Mouse (Mus musculus): Measurements from ENCODE around the gene Neu4. TPM values are rescaled to one million over a fixed set of nuclear protein-coding genes. Genes with fewer than 3 reads are reported as not detected.
A peak's percentile ranks its signal among the peaks of the same experiment; 100 is the strongest.
"Not testable (repeated sequence)": the region's sequence is repeated elsewhere in the genome, so short reads cannot be mapped to it uniquely, and the experiment has no call there.

The Neu4 gene
- polyA plus RNA-seq (2015; fragmentation: Nextera tagmentation; extraction: Ambion mirVana) = not detected in 2 replicates

- Histone ChIP-seq H3K9me3 (no peaks in the 10 kb centered on the region), H3K9ac (no peak within 1 kb of the TSS), H3K4me1 (no peaks in the 10 kb centered on the region), H3K27ac (no peak within 1 kb of the TSS), H3K4me3 (no peak within 1 kb of the TSS), H3K4me2 (replicated peaks) (no peak within 1 kb of the TSS), H3K36me3 (no peaks in the 10 kb centered on the region), H3K27me3 (no peaks in the 10 kb centered on the region)
- ATAC-seq (ENCODE audit: low FRiP score, low read depth) = no peak
- WGBS = 84% methylated on average over 6 of the region's 6 CpGs
These were observed at the start of gene Neu4 for GRCm38 (mm10) chr1:94020151-94020550. Gene Neu4 (plus strand): TSS chr1:94020451.

- not testable (repeated sequence) for H3K36me3 ChIP-seq; ATAC-seq (ENCODE audit: low FRiP score, low read depth); H3K4me2 ChIP-seq (replicated peaks); H3K9me3 ChIP-seq; H3K27me3 ChIP-seq; H3K4me1 ChIP-seq; H3K27ac ChIP-seq; H3K4me3 ChIP-seq; H3K9ac ChIP-seq
- WGBS = no CpG with 5 or more reads among the region's 4 CpGs
These were observed 49.5 kb upstream of the Neu4 start for GRCm38 (mm10) chr1:93970797-93971196.

- ATAC-seq (ENCODE audit: low FRiP score, low read depth); H3K27me3 ChIP-seq; H3K27ac ChIP-seq; H3K4me1 ChIP-seq; H3K9me3 ChIP-seq; H3K36me3 ChIP-seq; H3K4me3 ChIP-seq; H3K9ac ChIP-seq; H3K4me2 ChIP-seq (replicated peaks): not testable (repeated sequence)
- WGBS = 69% methylated on average over 2 of the region's 4 CpGs
These were observed 44.5 kb upstream of the Neu4 start for GRCm38 (mm10) chr1:93975764-93976163.

GRCm38 (mm10) chr1:93978287-93978686, 42.0 kb upstream of the Neu4 start:
- ATAC-seq (ENCODE audit: low FRiP score, low read depth); H3K4me3 ChIP-seq; H3K4me1 ChIP-seq; H3K27ac ChIP-seq; H3K9ac ChIP-seq; H3K27me3 ChIP-seq; H3K36me3 ChIP-seq; H3K4me2 ChIP-seq (replicated peaks); H3K9me3 ChIP-seq: not testable (repeated sequence)
- WGBS = no CpG with 5 or more reads among the region's 7 CpGs

GRCm38 (mm10) chr1:93980932-93981331, 39.3 kb upstream of the Neu4 start:
- H3K9ac ChIP-seq; H3K36me3 ChIP-seq; H3K4me2 ChIP-seq (replicated peaks); H3K4me1 ChIP-seq; H3K27me3 ChIP-seq; H3K27ac ChIP-seq; ATAC-seq (ENCODE audit: low FRiP score, low read depth); H3K9me3 ChIP-seq; H3K4me3 ChIP-seq: not testable (repeated sequence)
- no CpG with 5 or more reads among the region's 2 CpGs for WGBS

- no peaks in the 10 kb centered on the region for H3K9me3 ChIP-seq
- H3K36me3 ChIP-seq = no peaks in the 10 kb centered on the region
- H3K27ac ChIP-seq = no peak overlapping the region
- H3K4me3 ChIP-seq = no peak overlapping the region
- WGBS = 80% methylated on average over 3 of the region's 3 CpGs
- H3K4me2 ChIP-seq (replicated peaks) = no peak overlapping the region
- no peaks in the 10 kb centered on the region for H3K4me1 ChIP-seq
- H3K9ac ChIP-seq = no peak overlapping the region
- no peaks in the 10 kb centered on the region for H3K27me3 ChIP-seq
- ATAC-seq (ENCODE audit: low FRiP score, low read depth) = no peak
These were observed 34.1 kb upstream of the Neu4 start for GRCm38 (mm10) chr1:93986167-93986566.

GRCm38 (mm10) chr1:93988786-93989185, 31.5 kb upstream of the Neu4 start:
- Histone ChIP-seq H3K4me2 (replicated peaks) (no peak overlapping the region), H3K27me3 (no peaks in the 10 kb centered on the region), H3K36me3 (no peaks in the 10 kb centered on the region), H3K4me1 (no peaks in the 10 kb centered on the region), H3K9me3 (no peaks in the 10 kb centered on the region), H3K27ac (no peak overlapping the region), H3K4me3 (no peak overlapping the region), H3K9ac (no peak overlapping the region)
- WGBS = 69% methylated on average over 3 of the region's 3 CpGs
- no peak for ATAC-seq (ENCODE audit: low FRiP score, low read depth)

- H3K9me3 ChIP-seq; H3K4me3 ChIP-seq; H3K4me1 ChIP-seq; H3K4me2 ChIP-seq (replicated peaks); H3K36me3 ChIP-seq; H3K9ac ChIP-seq; ATAC-seq (ENCODE audit: low FRiP score, low read depth); H3K27me3 ChIP-seq; H3K27ac ChIP-seq: not testable (repeated sequence)
- 88% methylated on average over 8 of the region's 8 CpGs for WGBS
These were observed 30.0 kb upstream of the Neu4 start, which contains the start of gene Gal3st2c for GRCm38 (mm10) chr1:93990209-93990608. Gene Gal3st2c (plus strand): TSS chr1:93990509.

GRCm38 (mm10) chr1:93991068-93991467, 29.2 kb upstream of the Neu4 start:
- not testable (repeated sequence) for H3K4me1 ChIP-seq; H3K36me3 ChIP-seq; H3K9me3 ChIP-seq; H3K27ac ChIP-seq; H3K4me3 ChIP-seq; ATAC-seq (ENCODE audit: low FRiP score, low read depth); H3K4me2 ChIP-seq (replicated peaks); H3K27me3 ChIP-seq; H3K9ac ChIP-seq
- 81% methylated on average over 2 of the region's 2 CpGs for WGBS

- H3K4me1 ChIP-seq; H3K4me3 ChIP-seq; ATAC-seq (ENCODE audit: low FRiP score, low read depth); H3K9me3 ChIP-seq; H3K27ac ChIP-seq; H3K9ac ChIP-seq; H3K4me2 ChIP-seq (replicated peaks); H3K36me3 ChIP-seq; H3K27me3 ChIP-seq: not testable (repeated sequence)
- 78% methylated on average over 3 of the region's 3 CpGs for WGBS
These were observed 28.8 kb upstream of the Neu4 start for GRCm38 (mm10) chr1:93991491-93991890.

GRCm38 (mm10) chr1:94001023-94001422, 19.2 kb upstream of the Neu4 start:
- no peaks in the 10 kb centered on the region for H3K27me3 ChIP-seq
- no peak for ATAC-seq (ENCODE audit: low FRiP score, low read depth)
- no peaks in the 10 kb centered on the region for H3K9me3 ChIP-seq
- no peak overlapping the region for H3K4me2 ChIP-seq (replicated peaks)
- 81% methylated on average over 2 of the region's 2 CpGs for WGBS
- no peak overlapping the region for H3K4me3 ChIP-seq
- H3K4me1 ChIP-seq = no peaks in the 10 kb centered on the region
- no peaks in the 10 kb centered on the region for H3K36me3 ChIP-seq
- H3K27ac ChIP-seq = no peak overlapping the region
- no peak overlapping the region for H3K9ac ChIP-seq

GRCm38 (mm10) chr1:94005954-94006506, 14.2 kb upstream of the Neu4 start:
- ATAC-seq (ENCODE audit: low FRiP score, low read depth) = peak; percentile 43; the same call in 1 of the 2 replicates

GRCm38 (mm10) chr1:94008826-94009225, 11.4 kb upstream of the Neu4 start:
- H3K27ac ChIP-seq; H3K4me1 ChIP-seq; H3K36me3 ChIP-seq; H3K4me3 ChIP-seq; H3K9ac ChIP-seq; H3K9me3 ChIP-seq; H3K27me3 ChIP-seq; H3K4me2 ChIP-seq (replicated peaks): not testable (repeated sequence)
- 66% methylated on average over 16 of the region's 19 CpGs for WGBS
- peak; percentile 21; the same call in 1 of the 2 replicates for ATAC-seq (ENCODE audit: low FRiP score, low read depth)

More at GRCm38 (mm10) chr1:94005954-94006506, 14.2 kb upstream of the Neu4 start:
- H3K27ac ChIP-seq; H3K4me2 ChIP-seq (replicated peaks); H3K9me3 ChIP-seq; H3K36me3 ChIP-seq; H3K4me3 ChIP-seq; H3K9ac ChIP-seq; H3K27me3 ChIP-seq; H3K4me1 ChIP-seq: not testable (repeated sequence)
- 76% methylated on average over 2 of the region's 2 CpGs for WGBS
